Mouse (Mus musculus) G1E (cell line): ENCODE measurements around the gene Galnt5.

Experiments used
- CTCF ChIP-seq: IDR thresholded peaks from 2 replicates; pipeline ENCODE4 v1.5.1; 2012; ENCODE audit warnings: low read depth, low read length, inconsistent platforms, mixed read lengths
- GATA1 ChIP-seq: IDR thresholded peaks from 2 replicates; pipeline ENCODE4 v1.6.1; 2012; ENCODE audit warnings: borderline replicate concordance, low read length, inconsistent platforms, mixed read lengths
- POLR2AphosphoS5 ChIP-seq: IDR thresholded peaks from 2 replicates; pipeline ENCODE4 v1.6.1; 2012; ENCODE audit warnings: low read depth, low read length, inconsistent platforms; ENCODE audit not compliant: insufficient replicate concordance

DNA sequence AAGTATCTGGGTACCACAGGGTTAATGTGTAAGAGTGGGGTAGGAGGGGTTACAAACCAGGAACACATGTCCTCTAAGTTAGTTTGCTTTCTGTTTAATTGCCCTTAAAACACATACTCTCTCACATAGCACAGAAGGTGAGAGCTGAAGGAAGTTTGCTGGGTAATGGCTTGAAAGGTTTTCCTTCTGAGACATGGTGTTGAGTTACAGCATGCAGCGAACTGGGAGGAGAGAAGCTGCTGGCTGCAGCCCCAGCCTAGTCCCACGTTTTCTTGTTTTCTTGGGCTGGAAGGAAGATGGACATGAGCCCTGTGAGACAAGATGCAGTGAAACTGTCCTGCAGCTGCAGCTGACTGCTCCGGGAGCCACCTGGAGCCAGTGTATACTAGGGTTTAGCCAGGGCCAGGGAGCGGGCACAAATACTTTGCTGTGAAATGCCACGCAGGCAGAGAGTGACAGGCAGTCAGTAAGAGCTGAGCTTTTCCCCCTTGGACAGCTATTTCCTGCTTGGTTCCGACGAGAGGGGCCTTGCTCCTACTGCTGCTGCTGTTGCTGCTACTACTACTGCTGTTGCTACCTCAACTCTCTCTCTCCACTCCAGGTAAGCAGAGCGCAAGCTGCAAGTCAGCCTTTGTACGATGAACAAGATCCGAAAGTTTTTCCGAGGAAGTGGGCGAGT, at the start of gene Galnt5:
- TF ChIP-seq POLR2AphosphoS5 (no peak), CTCF (no peak), GATA1 (no peak)
